Mouse (Mus musculus) cerebellum, postnatal 4 days (tissue): ENCODE measurements around the gene Mxd4.
A peak's percentile ranks its signal among the peaks of the same experiment; 100 is the strongest.

Experiments
- DNase-seq, 2 experiments: peaks; one replicate each; pipeline ENCODE4 v3.0.0; 2022; ENCODE audit warnings: low spot score in 2 of 2, mixed read lengths in 1 of 2

Mxd4 gene

DNA sequence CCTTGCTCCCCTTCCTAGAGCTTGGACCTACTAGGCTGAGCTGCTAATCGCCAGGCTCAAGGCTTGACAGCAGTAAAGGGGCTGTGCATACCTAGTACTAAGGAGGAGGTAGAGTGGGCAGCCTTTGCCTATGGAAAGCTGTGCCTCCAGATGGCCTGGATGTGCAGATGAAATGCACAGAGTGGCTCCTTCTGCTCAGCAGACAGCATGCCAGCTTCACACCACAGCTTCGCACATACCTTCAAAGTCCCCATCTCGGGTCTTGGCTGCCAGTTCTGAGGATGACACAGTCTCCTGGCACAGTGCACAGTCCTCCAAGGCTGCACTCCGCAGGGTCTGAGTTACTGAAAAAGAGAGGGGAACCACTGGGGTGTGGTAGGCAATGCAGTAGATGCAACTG, 9.7 kb upstream of the Mxd4 start:
- DNase-seq = peak in 1 of 2 experiments; percentile 30

DNA sequence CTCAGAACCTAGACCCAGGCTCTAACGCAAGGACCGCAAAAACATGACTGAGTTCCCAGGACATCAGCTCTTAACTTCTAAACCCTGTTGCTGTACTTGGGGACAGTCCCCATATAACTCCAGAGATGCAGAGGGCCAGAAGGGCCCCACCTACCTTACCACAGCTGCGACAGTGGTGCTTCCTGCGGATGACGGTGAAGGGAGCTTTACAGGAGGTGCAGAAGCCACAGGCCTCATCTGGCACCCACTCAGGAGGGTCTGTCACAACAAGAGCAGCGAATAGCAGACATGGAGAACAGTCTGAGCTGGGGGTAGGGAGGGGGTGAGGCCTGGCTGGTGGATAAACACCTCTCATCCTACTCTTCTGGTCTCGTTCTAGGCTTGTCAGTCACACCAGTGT, 8.9 kb upstream of the Mxd4 start:
- DNase-seq = no peak

DNA sequence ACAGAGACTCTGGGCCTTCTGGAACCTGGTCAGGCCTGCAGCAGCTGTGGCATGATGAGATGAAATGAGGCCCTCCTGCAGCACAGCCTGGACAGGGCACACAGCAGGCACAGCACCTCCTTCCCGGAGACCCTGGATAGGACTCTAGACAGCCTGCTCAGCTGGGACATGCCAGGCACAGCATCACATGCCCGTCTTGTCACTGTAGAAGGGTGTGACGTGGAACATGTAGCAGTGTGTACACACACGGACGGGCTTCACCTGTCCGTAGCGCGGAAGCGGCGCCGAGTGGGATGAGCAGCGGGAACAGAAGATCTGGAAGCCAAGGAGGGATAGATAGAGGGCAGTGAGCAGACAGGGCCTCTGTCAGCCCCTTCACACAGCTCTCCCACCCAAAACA, 8.3 kb upstream of the Mxd4 start:
- no peak for DNase-seq

DNA sequence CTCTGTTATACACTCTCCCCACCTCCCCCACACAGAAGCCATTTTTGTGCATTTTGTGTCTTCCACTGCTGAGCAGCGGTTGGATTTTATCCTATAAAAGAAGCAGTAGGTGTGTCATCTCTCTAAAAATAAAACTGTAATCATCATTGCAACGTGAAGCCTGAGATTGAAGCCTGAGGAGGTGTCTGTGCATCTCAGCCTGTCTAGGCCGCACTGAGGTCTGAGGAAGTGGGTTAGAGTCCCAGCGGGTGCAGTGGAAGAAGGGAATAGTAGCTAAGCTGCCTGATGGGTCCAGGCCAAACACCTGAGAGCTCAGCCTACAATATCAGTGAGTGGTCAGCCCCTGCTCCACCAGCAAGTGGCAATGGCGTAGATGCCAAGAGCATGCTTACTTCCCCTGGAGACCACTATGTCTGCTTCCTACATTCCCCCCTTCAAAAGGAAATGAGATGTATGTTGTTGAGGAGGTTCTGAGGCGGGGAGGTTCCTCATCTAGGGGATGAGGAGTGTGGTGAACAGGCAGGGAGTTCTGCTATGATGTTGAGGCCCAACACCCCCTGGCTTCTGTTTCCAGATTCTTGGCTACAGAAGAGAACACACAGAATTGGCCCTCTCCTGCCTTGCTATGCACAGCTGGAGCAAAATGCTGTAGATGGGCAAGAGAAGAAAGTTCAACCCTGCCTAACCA, 7.6 kb upstream of the Mxd4 start:
- DNase-seq = no peak

DNA sequence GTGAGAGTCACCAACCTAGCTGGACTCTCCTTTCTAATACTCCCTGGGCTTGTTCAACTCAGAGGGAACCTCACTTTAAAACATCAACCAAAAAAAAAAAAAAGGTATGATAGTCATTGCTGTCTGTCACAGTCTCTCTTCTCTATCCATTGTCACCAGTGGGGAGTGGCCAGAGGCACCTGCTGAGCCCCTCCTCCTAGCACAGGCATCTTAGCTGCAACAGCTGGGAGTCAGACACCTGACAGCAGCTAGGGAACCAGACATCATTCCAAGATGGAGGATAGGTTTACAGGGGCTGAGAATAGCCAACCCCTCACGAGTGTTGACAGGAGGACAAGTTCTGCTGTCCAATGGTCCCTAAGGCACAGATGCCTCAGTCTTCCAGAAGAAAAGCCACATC, 6.9 kb upstream of the Mxd4 start:
- no peak for DNase-seq

DNA sequence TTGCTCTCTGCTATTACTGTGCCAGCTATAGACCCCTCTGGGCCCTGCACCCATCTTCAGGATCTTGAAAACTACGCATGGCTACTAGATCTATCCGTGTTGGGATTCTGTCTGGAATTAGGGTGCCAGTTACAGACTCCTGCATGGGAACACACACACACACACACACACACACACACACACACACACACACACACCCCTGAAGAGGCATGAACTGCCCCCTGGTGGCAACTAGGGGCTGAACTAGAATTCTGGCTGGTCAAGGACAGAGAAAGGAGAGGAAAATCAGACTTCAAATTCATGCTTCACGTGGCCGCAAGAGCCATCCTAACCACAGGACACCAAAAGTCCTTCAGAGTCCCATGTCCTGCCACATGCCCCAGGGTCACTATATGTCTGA, 4.3 kb upstream of the Mxd4 start:
- DNase-seq = no peak

DNA sequence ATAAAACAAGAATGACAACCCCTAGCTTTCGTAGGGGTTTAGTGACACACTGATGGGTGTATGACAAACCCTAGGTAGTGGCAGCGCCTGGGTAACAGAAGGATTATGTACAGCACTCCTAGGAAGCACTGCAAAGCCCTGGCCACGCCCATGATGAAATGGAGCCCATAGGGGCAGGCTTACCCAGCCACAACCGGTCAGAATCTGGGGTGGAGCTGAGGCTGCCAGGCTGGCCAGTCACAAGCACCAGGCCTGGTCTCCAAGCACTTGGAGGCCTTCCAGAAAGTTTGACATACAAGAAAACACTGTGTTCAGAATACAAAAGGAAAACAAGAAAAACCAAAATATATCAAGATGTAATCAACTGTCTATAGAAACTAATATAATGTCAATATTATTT, 3.5 kb upstream of the Mxd4 start:
- DNase-seq = no peak

DNA sequence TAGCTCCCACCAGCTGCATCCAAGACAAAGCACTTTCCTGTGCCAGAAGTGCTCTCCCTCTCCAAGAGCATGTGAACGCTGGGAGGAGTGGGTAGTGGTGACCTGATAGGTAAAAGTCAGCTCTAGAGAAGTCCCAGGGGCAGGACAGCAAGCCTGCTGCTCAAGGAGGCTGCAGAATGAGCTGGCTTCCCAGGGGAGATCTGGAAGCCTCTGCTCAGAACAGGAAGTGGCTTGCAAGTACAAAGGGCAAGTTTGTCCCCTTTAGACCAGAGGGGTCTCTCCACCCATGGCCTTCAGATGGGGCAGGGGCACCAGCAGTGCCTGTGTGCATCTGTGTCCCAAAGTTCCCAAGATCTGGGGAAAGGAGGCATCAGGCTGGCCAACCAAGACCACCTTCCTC, 2.0 kb upstream of the Mxd4 start:
- DNase-seq = no peak

DNA sequence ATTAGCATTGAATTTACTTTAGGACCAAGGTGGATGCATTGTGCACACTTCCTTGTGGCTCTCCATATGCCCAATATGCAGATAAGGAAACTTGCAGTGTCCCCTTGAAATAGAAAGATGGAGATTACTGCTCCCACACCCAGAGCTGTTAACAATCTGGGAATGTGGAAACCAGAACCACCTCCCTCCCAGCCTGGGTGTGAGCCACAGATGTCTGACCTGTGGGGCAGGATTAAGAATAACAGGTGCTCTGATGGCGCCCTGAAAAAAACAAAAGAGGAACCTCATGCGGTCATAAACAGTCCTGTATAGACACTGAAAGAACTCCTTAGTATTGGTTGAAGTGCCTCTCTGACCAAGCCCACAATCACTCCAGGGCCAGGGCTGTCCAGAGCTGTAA, 1.3 kb upstream of the Mxd4 start:
- no peak for DNase-seq

DNA sequence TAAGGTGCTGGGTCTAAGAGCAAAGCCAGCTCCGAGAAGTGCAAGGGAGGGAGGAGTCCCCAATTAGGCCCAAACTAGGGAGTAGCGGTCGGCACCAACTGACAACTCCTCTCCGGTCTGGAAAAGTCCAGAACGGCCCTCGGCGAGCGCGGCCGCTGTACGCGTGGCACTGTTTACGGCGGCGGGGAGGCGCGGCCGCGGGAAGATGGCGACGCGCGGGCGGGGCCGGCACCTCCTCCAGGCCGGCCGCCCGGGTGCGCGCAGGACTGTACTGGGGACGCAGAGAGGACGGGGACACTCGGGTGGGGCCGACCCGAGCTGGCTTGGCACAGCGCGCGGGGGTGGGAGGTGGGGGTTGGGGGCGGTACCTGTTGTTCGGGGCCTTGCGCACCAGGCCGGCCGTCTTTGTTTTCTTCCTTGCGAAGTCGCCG, 544 bp downstream of the Mxd4 start:
- peak; percentile 19 to 45 for DNase-seq

DNA sequence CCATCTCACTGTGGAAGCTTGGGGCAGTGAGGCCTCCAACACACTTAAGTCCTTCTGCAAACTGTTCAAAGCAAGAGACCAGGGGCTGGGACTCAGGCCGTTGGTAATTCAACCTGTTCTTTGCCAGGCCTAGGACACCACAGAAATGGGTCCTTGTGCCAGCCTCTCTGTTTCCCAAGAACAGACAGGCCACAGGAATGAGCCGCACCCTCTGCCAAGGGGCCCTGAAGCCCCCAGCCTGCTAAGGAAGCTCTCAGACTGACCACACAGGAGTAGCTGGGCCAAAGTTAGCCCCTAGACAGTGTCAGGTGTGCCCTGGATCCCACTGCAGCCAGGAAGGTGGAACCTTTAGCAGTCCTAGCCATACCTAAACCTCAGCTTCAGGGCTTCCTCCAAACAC, 1.1 kb downstream of the Mxd4 start:
- peak in 1 of 2 experiments; percentile 14 for DNase-seq

DNA sequence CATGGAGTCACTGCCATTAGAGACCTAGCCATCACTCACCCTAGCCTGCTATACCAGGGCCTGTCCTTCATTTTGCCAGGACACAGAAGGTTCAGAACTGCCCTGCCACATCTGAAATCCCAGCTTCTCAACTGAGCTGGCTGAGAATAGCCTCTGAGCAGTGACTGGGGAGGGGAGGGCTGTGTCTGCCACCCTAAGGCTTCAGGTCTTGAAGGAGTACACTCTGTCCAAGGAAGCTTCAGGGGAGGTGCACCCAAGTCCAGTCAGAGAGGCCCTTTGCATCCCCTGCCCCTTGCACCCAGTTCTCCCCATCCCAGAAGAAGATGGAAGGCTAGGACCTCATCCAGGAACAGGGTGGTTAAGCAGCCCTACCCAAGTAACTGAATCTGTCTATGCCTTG, 1.7 kb downstream of the Mxd4 start:
- DNase-seq = peak in 1 of 2 experiments; percentile 15

DNA sequence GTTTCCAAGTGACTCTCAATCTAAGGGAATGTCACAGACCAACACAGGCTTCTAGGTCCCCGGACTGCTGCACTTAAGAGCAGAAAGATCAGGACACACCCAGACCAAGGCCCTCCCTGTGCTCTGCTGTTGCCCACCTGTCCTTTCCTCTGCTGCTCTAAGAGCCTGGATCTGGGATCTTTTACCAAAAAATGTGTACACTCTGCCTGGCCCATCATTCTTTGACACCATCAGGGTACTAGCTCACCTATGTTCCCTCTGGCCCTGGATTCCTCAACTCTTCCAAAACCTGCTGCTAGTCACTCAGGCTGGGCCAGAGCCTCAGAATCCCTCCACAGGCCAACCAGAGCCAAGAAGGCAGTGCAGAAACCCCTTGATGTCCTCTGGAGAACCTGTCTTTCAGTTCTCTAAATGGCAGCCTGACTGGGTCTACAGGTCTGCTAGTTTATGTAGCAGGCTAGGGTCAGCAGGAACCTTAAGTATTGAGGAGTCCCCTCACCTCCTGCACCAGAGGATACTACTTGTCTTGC, 2.4 kb downstream of the Mxd4 start:
- no peak for DNase-seq

DNA sequence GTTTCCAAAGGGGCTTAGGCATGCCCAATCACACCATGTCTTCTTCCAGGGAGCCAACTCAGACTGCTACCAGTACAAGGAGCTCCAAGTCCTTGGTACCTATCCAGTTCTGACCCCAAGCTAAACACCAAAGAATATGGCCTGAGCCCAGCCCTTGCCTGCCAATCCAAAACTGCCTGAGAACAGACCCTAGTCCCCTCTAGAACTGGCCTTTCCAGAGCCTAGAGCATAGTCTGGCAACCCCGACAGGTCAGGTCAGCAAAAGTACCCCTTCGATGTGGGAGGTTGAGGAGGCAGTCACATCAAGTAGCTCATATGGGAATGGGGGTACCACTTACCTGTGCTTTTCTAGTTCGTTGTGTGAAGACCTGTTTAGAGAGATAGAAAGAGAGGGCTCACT, 3.5 kb downstream of the Mxd4 start:
- DNase-seq = no peak

DNA sequence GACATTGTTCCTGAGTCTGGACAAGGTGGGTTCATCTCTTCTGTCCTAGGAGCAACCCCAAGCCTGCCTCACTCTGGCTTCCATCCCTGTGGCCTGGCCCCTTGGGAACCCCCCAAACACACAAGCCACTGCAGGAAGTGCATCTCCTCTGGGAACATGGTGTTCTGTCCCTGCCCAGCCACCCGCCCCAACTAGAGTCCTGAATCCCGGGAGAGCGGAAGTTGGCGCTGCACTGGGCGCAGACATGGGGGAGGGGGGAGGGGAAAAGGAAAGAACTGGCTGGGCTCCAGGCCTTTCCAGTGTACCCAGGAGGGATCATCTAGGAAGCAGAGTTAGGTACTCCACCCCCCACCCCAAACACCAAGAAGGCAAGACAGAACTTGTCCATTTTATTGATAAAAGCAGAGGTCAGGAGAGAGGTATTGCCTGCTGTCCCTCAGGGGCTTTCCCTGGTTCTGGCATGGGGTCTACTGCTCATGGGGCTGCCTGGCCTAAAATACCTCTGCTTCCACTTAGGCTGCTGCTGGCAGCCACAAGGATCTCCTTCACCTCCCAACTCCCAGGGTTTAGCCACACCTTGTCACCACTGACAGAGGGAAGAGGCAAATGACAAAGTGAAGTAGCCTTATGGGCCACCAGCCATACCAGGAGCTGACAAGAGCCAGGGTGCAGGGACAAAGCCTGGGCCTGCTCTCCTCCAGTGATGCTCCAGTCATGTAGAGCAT, 4.2 kb downstream of the Mxd4 start:
- peak in 1 of 2 experiments; percentile 15 for DNase-seq

DNA sequence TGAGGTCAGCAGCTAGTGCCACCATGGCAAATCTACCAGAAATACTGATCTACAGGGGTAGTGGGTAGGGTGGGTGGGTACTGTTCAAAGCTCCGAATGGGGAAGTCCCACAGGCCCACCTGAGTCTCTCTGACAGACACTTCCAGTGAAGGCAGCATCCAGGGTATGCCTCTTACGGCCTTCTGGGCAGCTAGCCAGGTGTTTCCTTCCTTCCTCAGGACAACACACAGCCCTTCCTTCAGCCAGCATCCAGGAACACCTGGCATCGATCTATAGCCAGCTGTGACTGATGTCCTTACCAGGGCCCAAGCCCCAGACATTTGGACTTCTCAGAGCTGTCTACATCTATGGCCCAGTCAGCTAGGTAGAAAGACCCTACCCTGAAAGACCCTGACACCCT, 5.0 kb downstream of the Mxd4 start:
- peak in 1 of 2 experiments; percentile 14 for DNase-seq

DNA sequence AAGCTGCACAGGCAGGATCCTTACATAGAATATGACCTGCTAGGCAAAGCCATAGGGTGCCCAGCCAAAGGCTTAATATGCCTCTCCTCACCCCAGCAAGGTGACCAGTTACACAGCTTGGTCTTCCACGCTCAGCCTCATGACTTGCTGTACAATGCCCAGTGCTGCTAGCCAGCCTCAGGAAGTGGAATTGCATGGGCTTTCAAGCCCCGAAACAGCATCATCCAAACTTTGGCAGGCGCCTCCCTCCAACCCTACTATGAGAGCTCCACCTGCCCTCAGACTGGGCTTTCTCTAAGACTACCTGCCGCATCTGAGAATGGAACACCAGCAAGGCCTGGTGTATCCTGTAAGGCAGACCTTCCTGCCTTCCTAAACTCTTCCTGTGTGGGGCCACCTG, 9.7 kb downstream of the Mxd4 start:
- DNase-seq = no peak

DNA sequence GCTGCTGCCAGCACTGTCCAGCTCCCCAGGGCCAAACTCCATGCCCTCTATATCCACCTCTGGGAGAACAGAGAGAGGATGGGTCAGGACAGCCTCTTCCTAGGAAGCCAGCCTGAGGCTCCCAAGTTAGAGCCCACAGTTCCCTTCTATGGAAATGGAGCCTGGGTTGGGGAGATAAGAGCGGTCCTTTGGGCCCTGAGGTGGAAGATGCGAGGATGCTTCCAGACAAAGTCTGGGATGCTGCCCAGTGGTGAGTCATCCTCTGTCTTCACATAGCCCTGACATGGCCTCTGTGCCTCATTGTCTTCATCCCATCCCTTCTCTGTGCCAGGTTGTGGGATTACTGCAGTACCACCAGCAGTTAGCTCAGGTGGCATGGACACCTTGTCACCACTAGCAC, 10.4 kb downstream of the Mxd4 start:
- no peak for DNase-seq

DNA sequence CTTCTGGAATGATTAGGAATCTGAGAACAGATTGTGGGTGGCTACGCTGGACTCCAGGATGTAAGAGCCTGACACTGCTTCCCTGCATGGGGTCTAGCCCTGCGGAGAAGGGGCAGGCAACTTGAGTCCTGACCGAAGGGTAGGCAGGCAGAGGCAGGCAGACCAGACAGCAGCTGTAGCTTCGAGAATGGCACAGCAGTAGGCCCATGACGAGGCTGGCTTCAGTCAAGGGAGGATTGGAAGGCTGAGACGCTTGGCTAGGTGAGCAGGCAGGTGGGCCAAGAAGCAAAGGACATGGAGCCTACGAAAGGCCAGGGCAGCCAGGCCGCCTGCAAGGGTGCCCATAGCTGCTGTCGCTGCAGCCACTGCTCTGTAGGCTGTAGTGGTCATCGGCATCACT, 10.8 kb downstream of the Mxd4 start:
- DNase-seq = peak in 1 of 2 experiments; percentile 17

DNA sequence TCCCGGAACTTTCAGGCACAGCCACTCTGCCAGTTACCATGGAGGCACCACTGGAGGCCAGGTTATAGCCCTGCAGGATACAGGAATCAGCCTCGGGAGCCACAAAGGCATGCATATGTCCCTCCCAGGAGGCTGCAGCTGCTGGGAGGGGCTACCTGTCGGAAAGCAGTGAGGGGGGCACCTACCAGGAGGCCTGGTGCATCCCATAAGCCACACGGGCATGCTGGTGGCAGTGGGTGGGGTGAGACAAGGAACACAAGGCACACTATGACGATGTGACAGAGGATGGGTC, 12.2 kb downstream of the Mxd4 start:
- DNase-seq = peak in 1 of 2 experiments; percentile 19

DNA sequence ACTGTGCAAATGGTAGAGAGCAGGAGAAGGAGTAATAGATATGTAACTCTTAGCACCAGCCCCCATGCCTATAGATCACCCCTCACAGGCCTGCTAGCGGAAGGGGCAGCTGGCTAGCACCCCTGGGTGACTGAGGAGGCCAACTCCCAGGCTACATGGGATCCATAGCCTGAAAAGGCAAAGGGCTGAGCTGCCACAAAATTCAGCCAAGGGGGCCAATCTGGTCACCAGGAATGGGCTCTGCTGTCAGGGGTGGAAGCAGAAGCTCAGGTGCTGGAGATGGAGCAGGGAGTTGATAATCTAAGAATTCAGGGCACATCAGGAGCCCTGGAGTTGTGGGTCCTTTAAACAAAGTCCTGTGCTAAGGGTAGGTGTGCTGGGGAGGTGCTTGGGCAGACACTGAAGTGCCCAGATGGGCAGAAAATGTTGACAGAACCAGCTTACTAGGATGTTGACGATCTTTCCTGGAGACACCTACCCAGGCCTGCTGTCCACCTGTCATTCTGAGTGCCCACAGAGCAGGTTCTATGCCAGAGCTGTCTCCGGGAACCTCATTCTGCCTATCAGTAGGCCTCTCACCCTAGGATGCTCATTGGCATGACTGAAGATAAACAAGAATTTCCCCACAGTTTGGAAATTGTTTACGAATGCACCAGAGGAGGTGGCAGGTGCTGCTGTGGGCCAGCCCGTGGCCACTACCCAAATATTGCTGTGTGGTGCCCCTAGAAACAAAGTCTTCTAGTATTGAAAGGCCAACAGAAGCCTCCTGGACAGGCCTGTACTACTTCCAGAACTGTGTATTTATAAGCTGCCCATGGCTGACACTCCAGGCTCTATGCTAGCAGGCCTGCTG, 12.7 kb downstream of the Mxd4 start:
- DNase-seq = peak in 1 of 2 experiments; percentile 11

DNA sequence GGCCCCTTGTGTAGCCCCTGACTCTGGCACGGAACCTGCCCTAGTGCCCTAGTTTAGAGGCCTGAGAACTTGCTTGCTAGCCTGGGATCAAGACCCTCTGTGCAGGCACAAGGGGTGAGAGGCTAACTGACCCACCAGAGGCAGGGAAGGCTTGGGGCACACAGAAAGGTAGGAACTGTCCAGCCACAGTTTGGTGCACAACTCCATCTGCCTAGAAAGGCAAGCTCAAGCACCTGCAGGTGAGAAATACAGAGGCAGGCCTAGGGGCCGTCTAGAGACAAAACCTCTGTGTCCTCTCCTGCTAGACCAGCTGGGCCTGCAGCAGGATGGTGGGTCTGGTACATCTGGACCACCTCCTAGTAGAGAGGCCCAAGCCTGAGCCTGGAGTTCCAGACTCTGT, 13.5 kb downstream of the Mxd4 start:
- peak in 1 of 2 experiments; percentile 18 for DNase-seq

DNA sequence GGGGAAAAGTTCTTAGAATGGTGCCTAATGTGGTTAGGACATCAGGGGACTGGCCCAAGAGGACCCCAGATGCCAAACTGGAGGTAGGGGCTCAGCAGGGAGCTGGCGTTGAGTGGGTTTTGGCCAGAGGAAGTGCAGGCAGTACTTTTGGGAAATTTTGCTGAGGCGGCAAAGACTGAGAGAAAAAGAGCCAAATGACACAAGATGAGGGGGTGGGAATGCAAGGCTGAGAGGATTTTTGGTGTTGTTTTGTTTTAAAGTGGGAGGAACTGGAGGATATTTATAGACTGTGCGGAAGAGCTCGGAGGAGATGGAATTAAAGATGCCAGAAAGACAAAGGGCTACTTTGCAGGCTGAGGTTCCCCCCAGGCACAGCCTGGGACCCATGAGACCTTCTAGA, 16.8 kb downstream of the Mxd4 start:
- DNase-seq = no peak
